Mouse (Mus musculus) bone marrow macrophage, adult 2 months (primary cell): ENCODE results near the gene Gemin2.

Experiments
- CTCF ChIP-seq: IDR thresholded peaks from 2 replicates; pipeline ENCODE4 v1.5.1; 2012; ENCODE audit warnings: low read depth, mild to moderate bottlenecking, low read length, moderate library complexity
- POLR2A ChIP-seq: IDR thresholded peaks from 2 replicates; pipeline ENCODE4 v1.6.1; 2012; ENCODE audit warnings: mild to moderate bottlenecking, low read depth, low read length, borderline replicate concordance

- TF ChIP-seq POLR2A = 0 out of 2 replicates have a peak, but pooled peaks have one; percentile 27
- no peak; the same call in 1 of the 2 replicates for TF ChIP-seq CTCF
These were observed 53.4 kb downstream of the Gemin2 start, which contains the start of gene Pnn for GRCm38 (mm10) chr12:59066448-59067077.
